Mouse (Mus musculus) embryonic fibroblast, embryonic 13.5 days (primary cell): ENCODE data around the gene Thap3.

Experiments used
- CTCF ChIP-seq: IDR thresholded peaks from 2 replicates; pipeline ENCODE4 v1.5.1; 2011; ENCODE audit warnings: mild to moderate bottlenecking, control low read depth, low read length, moderate library complexity, borderline replicate concordance; ENCODE audit not compliant: insufficient read depth
- POLR2A ChIP-seq: IDR thresholded peaks from 2 replicates; pipeline ENCODE4 v1.6.1; 2011; ENCODE audit warnings: low read depth, mild to moderate bottlenecking, control low read depth, low read length, moderate library complexity

DNA sequence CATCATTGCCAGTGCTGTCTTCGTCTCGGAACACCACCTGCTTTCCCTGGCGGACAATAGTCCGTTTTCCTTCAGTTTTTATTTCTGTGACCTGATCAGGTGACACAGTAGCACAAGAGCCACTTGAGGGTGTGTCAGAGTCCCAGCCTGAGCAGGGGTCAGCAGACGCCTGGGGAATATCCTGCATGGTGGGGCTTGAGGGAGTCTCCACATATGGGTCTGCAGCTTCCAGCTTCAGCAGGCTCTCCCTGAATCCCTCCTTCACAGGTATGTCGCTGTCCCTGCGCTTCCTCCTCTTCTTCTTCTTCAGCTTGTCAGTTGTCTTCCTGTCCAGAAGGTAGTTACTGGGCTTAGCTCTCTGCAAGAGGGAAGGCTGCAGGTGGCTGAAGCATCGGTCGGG is 3.3 kb upstream of the Thap3 start:
- no peak for TF ChIP-seq POLR2A
- no peak for TF ChIP-seq CTCF
